Mouse (Mus musculus) frontal cortex, adult (tissue): ENCODE data around the gene Fam234b.
A peak's percentile ranks its signal among the peaks of the same experiment; 100 is the strongest.

ENCODE experiments used
- ATAC-seq: cut with Nextera tagmentation; 2 replicates; pipeline ENCODE4 v1.9.2; 2017; ENCODE audit warnings: mild to moderate bottlenecking, moderate library complexity, mixed read lengths; ENCODE audit not compliant: low TSS enrichment

Fam234b gene

DNA sequence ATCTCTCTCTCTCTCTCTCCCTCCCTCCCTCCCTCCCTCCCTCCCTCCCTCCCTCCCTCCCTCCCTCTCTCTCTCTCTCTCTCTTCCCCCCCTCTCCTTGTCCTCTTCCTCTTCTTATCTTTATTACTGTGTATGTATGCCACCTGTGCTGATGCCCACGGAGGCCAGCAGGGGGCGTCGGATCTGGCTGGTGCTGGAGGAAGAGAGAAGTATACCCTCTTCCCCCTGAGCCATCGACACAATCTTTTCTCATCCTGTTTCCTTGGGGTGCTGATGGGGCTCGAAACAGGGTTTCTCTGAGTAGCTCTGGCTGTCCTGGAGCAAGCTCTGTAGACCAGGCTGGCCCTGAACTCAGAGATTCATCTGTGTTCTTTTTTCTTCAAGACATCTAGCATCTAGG is 14.9 kb upstream of the Fam234b start:
- ATAC-seq, result no peak

DNA sequence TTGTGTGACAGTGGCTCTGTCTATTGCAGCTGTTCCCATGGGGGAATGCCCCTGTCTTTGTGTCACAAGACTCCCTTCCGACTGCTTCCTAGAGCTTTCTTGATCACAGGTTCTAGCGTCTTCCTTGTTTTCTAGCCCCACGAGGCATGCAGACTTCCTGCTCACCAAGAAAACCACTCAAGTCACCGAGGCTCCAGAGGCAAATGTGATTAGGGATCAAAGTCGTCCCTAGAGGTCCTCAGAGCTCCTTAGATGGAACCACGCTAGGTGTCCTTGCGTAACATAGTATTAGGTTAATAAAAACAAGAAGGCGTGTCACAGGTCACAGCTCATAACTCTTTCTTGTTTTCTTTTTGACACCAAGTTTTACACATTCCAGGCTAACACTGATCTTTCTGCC is 13.8 kb upstream of the Fam234b start:
- no peak for ATAC-seq

DNA sequence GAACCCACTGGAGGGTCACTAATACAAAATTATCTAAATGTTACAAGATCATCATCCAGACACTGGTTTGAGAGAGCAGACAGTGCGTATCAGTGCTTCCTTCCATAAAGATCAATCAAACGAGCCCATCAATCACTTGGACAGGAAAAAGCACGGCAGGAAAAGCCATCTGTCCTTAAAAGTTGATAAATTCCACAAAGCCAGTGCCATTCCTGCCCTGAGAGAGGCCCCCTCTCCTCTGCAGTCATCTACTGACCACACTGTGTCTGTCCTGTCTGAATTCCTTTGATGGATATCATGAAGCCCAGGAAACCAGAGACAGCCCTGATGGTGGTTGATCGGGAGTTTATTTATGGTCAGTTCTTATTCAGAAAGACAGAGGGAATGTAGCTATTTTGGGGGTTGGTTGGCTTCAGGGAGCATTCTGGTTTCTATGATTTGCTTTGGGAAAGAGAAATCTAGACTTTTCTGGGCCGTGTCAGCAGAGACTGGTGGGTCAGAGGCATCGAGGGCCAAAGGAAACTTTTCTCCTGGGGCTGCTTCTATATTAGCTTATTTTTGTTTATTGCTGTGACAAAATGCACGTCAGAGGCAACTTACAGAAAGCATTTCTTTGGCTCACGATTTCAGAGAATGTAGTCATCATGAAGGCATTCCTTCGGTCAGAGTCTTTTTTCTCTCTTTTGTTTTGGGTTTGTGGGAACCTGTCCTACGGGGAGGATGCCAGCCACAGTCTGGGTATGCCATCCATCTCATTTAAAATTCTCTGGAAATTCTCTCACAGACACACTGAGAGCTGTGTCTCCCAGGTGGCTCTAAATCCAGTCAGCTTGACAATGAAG is 10.5 kb upstream of the Fam234b start:
- ATAC-seq, result no peak

DNA sequence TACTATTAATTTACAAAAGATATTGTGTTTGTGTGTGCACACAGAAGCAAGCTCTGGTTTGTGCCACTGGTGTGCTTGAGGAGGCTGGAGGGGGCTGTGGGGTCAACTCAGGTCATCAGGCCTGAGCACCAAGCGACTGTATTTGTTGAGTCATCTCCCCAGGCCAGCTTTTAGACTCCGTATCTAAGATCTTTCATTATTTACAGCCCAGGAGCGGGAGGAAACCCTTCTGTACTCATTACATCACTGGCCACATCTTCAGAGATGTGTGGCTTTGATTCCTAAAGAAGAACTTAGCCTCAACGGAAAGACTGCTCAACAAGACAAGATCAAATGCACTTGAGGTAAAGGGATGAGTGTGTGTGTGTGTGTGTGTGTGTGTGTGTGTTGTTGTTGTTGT is 9.1 kb upstream of the Fam234b start:
- no peak for ATAC-seq

DNA sequence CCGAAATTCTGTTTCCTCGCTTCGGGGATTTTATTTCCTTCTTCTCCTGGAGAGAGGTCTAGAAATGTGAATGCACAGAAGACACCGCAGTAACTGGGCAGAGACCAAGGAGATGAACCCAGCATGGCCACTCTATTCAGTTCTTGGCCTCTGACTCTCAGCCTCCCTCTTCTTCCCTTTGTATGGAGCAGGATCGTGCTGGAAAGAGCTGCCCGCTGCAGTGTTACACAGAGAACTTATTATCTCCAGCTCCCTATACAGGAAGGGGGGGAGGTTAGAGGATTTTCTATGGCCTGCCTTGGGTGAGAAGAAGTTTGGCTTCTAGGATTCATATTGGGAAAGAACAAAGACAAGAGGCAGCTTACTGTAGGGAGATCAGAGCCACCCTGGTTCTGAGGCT is 7.7 kb upstream of the Fam234b start:
- no peak for ATAC-seq

DNA sequence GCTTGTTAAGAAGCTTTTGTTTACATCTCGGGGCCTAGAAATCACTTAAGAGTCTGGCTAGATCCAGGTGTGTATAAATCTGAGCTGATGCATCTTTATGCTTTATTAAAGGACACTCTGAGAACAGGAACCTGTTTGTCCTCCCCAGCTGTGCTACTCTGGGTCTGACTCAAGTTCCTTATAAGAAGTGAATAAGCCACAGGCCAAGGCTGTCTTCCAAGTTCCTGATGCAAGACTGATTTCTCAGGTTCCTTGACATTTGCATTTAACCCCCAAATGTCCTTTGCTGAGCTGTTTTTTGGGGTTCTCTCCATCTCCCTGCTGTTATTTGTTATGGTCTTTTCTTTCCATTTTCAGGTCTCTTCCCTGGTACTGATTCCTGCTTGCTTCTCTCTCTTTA is 5.9 kb upstream of the Fam234b start:
- ATAC-seq, result no peak

DNA sequence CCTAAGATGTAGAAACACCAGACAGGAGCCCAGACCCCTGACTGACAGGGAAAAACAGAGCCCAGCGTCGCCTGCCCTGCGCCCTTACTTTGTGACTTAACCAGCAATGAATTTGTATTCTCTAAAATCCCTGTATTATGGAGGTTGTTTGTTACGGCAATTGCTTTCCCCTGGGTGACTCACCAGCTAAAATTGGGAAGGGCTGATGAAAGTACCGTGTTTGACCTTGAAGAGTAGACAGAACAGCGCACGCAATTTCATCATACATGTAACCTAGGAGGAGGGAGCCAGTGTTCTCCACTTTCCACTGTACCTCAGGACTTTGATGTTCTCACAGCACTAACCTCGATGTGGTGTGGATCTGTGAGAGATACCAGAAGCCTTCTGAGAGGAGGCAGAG is 4.8 kb upstream of the Fam234b start:
- no peak for ATAC-seq

DNA sequence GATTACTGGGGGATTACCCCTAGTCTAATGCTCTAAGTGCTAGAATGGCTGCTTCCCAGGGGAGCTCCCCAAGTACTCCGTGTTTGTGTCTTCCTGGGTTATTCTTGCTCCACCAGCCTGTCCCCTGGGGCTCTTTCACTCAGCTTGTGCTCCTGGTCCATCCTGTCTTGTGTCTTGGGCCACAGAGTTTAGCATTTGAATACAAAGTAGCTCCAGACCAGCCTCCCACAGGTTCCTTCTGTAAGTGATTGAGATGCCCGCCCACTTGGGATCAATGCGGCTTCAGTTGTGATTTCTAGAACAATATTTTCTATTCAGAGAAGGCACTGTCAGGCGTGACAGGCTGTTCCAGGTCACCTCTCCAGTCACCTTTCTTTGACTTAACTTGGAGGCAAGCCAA is 4.0 kb upstream of the Fam234b start:
- no peak for ATAC-seq

DNA sequence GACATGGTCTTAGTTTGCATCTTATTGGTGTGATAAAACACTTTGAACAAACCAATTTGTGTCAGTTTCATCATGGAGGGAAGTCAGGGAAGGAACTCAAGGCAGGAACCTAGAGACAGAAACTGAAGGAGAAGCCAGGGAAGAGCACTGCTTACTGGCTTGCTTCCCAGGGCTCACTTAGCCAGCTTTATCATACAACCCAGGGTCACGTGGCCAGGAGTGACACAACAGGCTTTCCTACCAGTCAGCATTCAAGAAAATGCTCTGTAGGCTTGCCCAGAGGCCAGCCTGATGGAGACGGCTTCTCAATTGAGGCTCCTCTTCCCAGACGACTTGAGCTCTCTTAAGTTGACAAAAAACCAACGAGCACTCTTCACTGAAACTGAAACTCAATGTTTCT is 2.9 kb upstream of the Fam234b start:
- ATAC-seq, result no peak

DNA sequence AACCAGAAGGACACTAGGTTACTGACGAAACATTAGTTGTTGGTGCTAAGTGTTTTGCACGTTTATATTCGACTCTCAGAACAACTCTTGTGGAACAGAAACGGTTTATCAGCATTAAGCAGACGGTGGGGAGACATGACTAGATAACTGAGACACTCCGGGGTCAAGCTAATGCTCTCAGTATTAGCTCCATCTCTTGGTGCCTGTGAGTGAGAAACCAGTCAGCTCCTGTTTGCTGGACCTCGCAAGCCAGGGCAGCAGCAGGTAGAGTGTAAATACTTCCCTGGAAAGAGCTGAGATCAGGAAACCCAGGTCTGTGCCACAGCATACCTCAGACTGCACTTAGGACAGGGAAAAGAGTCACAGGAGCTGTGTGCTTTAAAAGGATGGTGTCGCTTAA is 1.1 kb upstream of the Fam234b start:
- ATAC-seq, result no peak

DNA sequence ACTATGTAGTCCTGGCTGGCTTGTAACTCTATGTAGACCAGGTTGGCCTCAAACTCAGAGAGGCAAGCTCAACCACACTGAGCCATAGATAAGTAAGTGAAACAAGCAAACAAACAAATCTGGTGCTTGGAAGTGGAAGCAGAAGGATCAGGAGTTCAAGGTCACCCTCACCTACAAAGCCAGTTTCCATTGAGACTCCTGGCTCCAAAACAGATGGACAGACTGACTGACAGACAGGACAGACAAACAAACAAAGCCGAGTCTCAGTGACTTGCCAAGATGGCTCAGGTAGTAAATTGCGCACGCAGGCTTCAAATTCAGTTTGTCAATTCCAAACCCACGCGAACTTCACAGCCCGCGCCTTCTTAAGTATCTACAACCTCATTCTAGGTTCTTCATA is 331 bp upstream of the Fam234b start:
- no peak for ATAC-seq

DNA sequence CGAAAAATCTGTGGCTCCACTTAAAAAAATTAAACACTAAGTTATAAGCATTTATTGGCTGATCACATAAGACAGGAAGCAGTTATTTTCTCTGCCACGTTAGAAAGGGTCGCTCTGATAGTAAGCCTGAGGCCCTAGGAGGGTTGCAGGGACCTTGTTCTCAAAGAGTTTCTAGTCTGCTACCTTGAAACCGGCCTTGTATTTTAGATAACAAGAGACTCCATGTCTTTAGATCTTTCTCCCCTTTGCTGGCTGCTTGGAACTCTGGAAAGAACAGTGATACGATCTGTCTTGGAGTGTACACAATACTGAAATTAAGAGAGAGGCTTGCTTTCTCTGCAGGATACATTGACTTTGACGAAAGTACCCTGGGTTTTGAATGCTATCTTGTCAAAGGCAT is 949 bp downstream of the Fam234b start:
- ATAC-seq, result no peak

DNA sequence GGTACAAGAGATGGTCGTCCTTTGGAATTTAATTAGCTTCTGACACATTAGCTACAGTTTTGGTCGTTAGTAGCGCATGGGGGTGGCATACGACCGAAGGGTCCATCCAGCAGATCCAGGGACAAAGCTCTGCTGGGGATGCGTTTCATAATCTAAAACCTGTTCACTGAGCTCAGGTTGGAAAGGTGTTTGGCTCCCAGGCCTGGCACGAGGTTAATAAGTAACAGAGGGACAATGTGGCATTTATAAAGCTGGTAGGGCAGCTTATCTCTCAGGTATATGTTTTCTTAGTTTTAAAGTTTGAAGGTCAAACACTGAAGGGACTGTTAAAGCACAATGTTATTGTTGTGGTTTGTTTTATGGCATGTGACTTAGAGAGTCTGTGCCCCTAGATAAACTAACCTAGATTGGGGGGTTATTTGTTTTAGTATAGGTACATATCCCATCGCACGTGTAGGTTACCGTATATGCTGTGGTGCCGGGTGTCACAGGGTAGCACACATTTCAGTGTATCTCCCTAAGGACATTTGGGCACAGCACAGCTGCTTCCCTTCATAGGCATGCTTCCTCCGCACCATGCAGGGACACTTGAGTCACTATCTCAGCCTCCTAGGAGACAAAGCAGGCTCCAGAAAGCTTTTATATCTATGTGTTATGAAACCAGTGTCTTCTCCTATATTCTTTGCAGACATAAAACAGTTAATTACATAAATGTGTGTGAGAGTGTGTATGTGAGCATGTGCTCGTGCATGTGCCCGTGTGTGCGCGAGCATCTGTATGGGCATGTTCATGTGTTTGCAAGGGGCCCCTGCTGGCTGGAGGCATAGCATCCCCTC is 2.6 kb downstream of the Fam234b start:
- peak; percentile 75 for ATAC-seq

DNA sequence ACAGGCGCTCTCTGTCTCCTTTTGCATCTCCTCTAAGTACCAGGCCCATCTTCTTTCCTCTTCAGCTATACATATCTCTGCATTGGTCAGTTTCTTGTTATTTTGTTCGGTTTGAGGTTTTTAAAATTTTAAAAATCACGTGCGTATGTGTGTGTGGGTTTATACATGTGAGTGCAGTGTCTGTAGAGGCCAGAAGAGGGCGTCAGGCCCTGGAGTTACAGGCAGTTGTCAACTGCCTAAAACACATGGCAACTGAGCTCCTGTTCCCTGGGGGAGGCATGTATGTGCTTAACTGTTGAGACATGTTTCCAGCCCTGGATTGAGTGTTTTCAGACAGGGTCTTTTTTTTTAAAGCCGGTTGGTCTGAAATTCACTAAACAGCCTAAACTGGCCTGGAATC is 4.9 kb downstream of the Fam234b start:
- no peak for ATAC-seq

DNA sequence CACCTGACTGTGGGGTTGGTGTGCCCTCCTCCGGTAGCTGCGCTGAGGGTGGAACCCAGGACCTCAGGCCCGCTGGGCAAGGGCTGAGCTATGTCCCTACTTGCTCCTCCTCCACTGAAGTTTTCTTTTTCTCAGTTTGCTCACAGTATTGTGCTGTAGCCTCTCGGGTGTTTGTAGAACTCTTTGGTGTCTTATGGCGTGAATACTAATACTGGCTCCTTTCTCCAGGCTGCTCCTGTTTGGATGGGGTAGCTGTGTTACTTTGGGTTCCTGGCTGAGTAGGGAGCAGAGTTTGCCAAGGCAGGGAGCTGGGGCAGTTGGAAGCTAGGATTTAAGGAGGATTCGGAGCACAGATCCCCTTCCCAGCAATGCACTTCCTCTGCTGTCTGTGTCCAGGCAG is 6.0 kb downstream of the Fam234b start:
- peak; percentile 15 for ATAC-seq

DNA sequence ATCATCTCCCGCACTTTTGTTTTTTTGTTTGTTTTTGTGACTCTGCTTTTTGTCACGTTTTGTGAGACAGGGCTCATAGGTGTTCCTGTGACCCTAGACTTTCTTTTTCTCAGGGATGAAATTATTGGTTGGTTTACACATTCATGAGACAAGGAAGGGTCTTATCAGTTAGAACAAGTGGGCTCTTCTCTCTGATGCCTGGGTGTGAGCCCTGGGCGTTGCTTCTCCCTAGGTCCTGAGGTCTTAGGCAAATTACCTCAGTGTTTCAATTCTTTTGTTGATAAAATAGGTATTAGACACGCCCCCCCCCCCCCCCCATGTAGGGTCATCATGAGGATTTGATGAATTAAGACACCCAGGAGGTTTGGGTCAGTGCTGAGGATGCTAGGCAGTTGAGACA is 7.1 kb downstream of the Fam234b start:
- ATAC-seq, result no peak

DNA sequence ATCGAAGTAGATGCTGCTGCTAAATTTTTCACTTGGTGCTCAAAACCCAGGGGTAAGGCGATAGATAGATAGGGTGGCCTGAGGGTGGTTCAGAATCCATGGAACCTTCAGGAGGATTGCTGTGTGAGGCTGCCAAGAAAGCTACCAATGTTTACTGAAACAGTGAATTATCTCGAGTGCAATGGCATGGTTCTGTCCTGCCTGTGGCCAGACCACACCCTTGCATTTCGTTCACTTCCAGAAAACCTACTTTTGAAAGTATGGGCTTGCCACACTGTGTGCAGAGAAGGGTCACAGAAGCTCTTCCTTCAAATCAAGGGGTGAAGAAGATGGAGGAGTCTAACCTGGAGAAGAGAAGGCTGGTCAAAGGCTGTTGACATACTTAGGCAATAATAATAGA is 8.0 kb downstream of the Fam234b start:
- ATAC-seq, result no peak

DNA sequence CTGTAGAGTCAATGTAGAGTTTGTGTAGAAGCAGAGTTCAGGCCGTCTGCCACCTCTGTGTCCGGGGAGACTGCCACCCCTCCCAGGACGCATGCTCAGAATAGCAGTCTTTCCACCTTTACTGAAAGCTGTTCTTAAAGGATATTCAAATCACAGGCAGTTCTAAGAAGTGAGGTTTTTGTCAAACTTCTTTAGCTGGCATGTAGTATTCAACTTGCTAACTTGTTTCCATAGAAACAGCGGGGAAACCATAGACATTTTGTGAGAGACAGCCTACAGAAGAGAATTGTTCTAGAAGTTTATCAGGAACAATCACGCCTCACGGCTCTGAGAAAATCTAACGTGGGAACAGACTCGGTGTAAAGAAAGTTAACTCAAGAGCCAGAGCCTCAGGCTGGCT is 9.1 kb downstream of the Fam234b start:
- ATAC-seq, result peak; percentile 39

DNA sequence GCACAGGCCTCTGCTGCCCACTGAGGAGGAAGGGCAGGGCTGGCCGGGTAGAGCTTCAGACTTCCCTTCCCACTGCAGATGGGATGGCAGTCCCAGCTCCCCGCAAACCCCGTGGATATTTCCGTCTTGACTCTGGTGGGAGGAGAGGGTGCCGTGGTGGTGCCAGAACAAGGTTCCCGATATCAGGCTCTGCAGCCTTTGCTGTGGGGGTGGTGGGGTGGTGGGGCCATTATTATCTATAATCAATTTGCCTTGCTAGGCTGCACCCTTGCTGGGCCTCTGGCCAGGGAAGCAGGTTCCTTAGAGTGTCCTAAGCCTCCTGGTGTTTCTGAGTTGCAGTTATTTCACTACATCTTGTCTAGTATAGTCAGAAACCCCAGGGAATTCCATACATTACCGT is 13.4 kb downstream of the Fam234b start:
- no peak for ATAC-seq

DNA sequence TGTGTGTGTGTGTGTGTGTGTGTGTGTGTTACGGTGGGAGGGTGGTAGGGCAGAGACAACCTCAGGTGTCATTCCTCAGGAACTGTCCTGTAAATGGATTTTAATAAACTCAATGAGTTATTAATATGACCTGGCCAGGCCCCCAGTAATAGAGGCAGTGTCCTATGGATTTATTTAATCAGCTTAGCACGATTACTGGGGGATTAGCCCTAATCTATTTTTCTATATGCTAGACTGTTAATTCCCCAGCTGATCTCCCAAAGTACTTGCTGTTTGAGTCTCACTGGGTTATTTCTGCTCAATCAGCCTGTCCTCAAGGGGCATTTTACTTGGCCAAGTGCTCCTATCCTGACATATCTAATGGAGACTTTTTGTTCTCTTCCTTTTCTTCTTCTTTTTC is 14.9 kb downstream of the Fam234b start:
- no peak for ATAC-seq

DNA sequence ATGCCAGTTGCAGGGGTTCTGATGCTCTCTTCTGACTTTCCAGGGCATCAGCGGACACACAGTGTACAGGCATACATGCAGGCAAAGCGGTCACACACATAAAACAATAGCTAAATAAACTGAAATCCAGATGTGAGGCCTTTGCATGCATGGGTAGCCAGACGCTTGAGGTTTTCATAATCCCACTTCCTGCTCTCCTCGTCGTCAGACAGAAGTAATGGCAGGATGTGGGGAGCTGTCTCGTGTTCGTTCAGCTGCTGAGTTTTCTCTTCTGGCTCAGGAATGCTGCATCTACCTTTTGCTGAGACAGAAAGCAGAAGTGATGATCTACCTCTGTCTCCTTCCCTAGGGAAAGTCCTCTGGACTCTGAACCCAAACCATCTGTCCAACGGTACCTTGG is 20.6 kb downstream of the Fam234b start:
- ATAC-seq, result no peak

DNA sequence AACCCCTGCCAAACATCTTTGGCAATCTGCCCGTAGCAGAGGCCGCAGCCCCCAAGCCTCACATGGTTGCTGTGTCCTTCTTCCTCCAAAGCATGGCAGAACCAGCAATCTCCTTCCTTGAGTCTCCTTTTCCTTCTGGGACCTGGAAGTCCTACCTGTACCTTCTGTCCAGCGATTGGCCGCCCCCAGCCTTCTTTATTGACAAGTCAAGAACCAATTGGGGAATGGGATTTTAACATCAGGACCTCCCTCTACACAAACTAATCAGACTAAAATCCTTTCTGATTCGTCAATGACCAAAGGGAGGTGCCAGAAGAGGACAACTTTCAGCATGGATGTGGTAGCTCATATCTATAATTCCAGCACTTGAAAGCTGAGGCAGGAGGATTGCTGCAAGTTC is 22.1 kb downstream of the Fam234b start:
- no peak for ATAC-seq

DNA sequence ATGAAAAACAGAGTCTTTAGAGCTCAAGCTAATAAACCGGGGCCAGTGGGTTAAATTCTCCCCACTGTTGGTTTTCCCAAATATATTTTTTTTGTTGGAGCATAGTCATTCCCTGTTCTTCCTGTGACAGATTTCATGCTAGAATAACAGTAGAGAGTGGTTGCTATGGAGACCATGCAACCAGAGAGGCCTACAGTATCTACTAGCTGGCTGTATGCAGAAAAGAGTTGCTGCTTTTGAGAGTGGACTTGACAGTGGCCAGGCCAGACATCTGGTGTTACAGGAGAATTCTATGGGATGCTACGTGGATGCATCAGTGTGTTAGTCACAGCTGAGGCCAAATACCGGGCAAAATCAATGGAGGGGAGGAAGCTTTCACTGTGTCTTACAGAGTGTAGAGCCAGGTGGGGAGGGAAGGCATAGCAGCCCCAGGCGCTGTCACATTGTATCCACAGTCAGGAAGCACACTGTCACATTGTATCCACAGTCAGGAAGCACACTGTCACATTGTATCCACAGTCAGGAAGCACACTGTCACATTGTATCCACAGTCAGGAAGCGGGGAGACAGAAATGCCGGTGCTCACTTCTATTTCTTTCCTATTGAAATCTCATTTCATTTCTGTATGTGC is 26.1 kb downstream of the Fam234b start:
- peak; percentile 83 for ATAC-seq
